Mouse (Mus musculus) hematopoietic stem cell, adult 5-6 weeks (primary cell): Measurements from ENCODE around the gene Sox15. TPM values are rescaled to one million over a fixed set of nuclear protein-coding genes. Genes with fewer than 3 reads are reported as not detected.

ENCODE experiments used
- ATAC-seq, 2 experiments: fragments of 125-278 bp in 1 of 2; replicated peaks in 1 of 2; 2 replicates each; pipeline ENCODE4 v1.8.0; 2016 to 2017; ENCODE audit warnings: inconsistent platforms in 2 of 2, mild to moderate bottlenecking in 2 of 2, moderate number of reproducible peaks in 2 of 2, low read depth in 1 of 2, moderate TSS enrichment in 1 of 2; ENCODE audit not compliant: low FRiP score in 2 of 2, poor library complexity in 2 of 2, severe bottlenecking in 2 of 2, insufficient read depth in 1 of 2, low TSS enrichment in 1 of 2
- total RNA-seq: library from RNA; stranded (forward); fragments of 172-1452, 232-1000 nt; gene quantifications from 2 replicates; pipeline ENCODE4 v1.2.3, GENCODE M21; 2017

The Sox15 gene
- total RNA-seq, 1 experiment from 2014 or later, result 1.5 TPM

- ATAC-seq, result no peak
These were observed 25.3 kb upstream of the Sox15 start for GRCm38 (mm10) chr11:69629802-69630201.

- peak; percentile 95 for ATAC-seq
These were observed 22.6 kb upstream of the Sox15 start, which contains the start of gene Fxr2 for GRCm38 (mm10) chr11:69632284-69633089. Fxr2 (plus strand) TSS chr11:69632990.

- no peak for ATAC-seq
These were observed 21.8 kb upstream of the Sox15 start for GRCm38 (mm10) chr11:69633128-69633866.

- ATAC-seq, result no peak
These were observed 19.6 kb upstream of the Sox15 start for GRCm38 (mm10) chr11:69635471-69635870.

- ATAC-seq, result no peak
These were observed 9.3 kb upstream of the Sox15 start for GRCm38 (mm10) chr11:69645860-69646259.

GRCm38 (mm10) chr11:69653399-69653798 is 1.7 kb upstream of the Sox15 start:
- ATAC-seq, result no peak

GRCm38 (mm10) chr11:69654760-69655159 is 354 bp upstream of the Sox15 start:
- no peak for ATAC-seq

GRCm38 (mm10) chr11:69656065-69656455 is 946 bp downstream of the Sox15 start:
- no peak for ATAC-seq

- ATAC-seq, result peak; percentile 30 to 39; a peak in 1 of 4 replicates
These were observed 1.7 kb downstream of the Sox15 start for GRCm38 (mm10) chr11:69656617-69657461.

GRCm38 (mm10) chr11:69657462-69657881 is 2.4 kb downstream of the Sox15 start:
- no peak for ATAC-seq

GRCm38 (mm10) chr11:69661221-69661881 is 6.2 kb downstream of the Sox15 start:
- ATAC-seq, result no peak

- ATAC-seq, result peak; percentile 83 to 85
These were observed 7.3 kb downstream of the Sox15 start, which contains the start of gene Mpdu1 for GRCm38 (mm10) chr11:69662213-69662966. Mpdu1 (minus strand) TSS chr11:69662642.

- ATAC-seq, result no peak
These were observed 8.0 kb downstream of the Sox15 start for GRCm38 (mm10) chr11:69662967-69663671.

GRCm38 (mm10) chr11:69663795-69664194 is 8.7 kb downstream of the Sox15 start:
- no peak for ATAC-seq

- no peak for ATAC-seq
These were observed 9.7 kb downstream of the Sox15 start for GRCm38 (mm10) chr11:69664841-69665240.

GRCm38 (mm10) chr11:69665457-69665960 is 10.4 kb downstream of the Sox15 start:
- ATAC-seq, result no peak
